Mouse (Mus musculus) embryonic facial prominence, embryonic 10.5 days (tissue): ENCODE measurements around the gene Rin3. TPM values are rescaled to one million over a fixed set of nuclear protein-coding genes. Genes with fewer than 3 reads are reported as not detected.
"Not testable (repeated sequence)": the region's sequence is repeated elsewhere in the genome, so short reads cannot be mapped to it uniquely, and the experiment has no call there.

ENCODE experiments used
- DNase-seq: peaks from one replicate; pipeline ENCODE4 v3.0.0-alpha.2; 2017; ENCODE audit warnings: low spot score
- H3K27ac ChIP-seq: fragments of 300-500 bp; sonication (generic); replicated peaks from 2 replicates; pipeline ENCODE4 v1.5.1; 2016; ENCODE audit warnings: mild to moderate bottlenecking
- H3K27me3 ChIP-seq: fragments of 300-500 bp; sonication (generic); replicated peaks from 2 replicates; pipeline ENCODE4 v1.6.1; 2016; ENCODE audit warnings: low read depth, mild to moderate bottlenecking; ENCODE audit not compliant: poor library complexity, severe bottlenecking
- H3K36me3 ChIP-seq: fragments of 300-500 bp; sonication (generic); replicated peaks from 2 replicates; pipeline ENCODE4 v1.6.1; 2016; ENCODE audit warnings: mild to moderate bottlenecking, moderate library complexity
- H3K4me1 ChIP-seq: fragments of 300-500 bp; sonication (generic); 2 replicates; pipeline ENCODE4 v1.6.1; 2016
- H3K4me3 ChIP-seq: fragments of 300-500 bp; sonication (generic); 2 replicates; pipeline ENCODE4 v1.5.1; 2016; ENCODE audit warnings: mild to moderate bottlenecking, moderate library complexity
- H3K9me3 ChIP-seq: fragments of 300-500 bp; sonication (generic); 2 replicates; pipeline ENCODE4 v1.6.1; 2016; ENCODE audit warnings: mild to moderate bottlenecking
- WGBS: fragments of 180-500 bp; shearing (Covaris S2); methylation state at CpG from one replicate; pipeline ENCODE4 v1.1.7; 2016; 5-methylcytosine and 5-hydroxymethylcytosine counted together
- polyA plus RNA-seq: library from polyadenylated mRNA; unstranded; fragments of >200 nt; fragmentation: Nextera tagmentation; extraction: Ambion mirVana; gene quantifications from 2 replicates; pipeline ENCODE4 v1.2.1, GENCODE M21; 2016

Gene Rin3
- polyA plus RNA-seq, 1 experiment from 2014 or later = 3.8 TPM

DNA sequence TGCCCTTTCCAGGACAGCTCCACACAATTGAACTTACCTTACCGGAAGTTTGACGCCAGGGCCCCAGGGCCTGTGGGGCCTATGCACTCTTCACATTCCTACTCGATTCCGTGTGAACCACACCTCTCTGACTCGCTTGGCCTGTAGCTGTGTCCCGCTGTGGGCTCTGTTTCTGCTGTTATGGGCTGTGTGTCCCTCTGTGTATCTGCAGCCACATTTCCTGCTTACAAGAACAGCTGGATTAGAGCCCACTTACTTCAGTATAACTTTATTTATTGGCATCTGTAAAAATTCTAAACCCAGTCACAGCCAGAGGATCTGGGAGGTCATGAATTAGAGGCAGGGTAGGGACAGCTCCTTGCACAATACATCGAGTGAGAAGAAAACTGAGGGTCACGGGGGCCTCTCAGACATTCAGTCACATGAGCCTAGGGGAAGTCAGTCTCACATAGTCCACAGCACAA lies 20.9 kb upstream of the Rin3 start:
- H3K4me3 ChIP-seq = no peak overlapping the region
- H3K27ac ChIP-seq = peak overlapping the region; percentile 26; the same call in 1 of the 2 replicates
- peaks cover 24% of the 10 kb centered on the region for H3K4me1 ChIP-seq
- 23% methylated on average over 8 of the region's 8 CpGs for WGBS
- H3K9me3 ChIP-seq = no peaks in the 10 kb centered on the region
- H3K36me3 ChIP-seq = no peaks in the 10 kb centered on the region
- no peaks in the 10 kb centered on the region for H3K27me3 ChIP-seq
- DNase-seq = peak; percentile 49

DNA sequence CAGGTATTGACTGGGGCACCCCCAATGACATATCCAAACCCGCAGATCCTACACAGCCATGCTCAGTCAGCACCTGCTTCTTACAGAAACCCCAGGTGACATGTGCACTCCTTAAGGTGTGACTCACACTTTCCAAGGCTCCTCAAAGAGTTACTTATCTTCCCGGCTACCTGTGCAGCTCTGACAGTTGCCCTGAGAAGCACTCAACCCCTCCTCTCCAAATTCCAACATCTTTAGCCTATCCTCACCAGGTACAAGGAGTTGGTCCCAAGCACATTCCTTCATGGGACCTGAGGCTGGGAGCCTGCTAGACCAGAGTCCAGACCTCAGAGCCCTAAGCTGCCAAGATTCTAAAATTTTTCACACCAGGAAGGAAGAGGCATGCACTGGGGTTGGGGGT lies 20.0 kb upstream of the Rin3 start:
- Histone ChIP-seq H3K9me3 (no peaks in the 10 kb centered on the region), H3K27me3 (no peaks in the 10 kb centered on the region), H3K4me3 (no peak overlapping the region), H3K36me3 (no peaks in the 10 kb centered on the region), H3K4me1 (peaks cover 24% of the 10 kb centered on the region), H3K27ac (no peak overlapping the region)
- WGBS = 84% methylated on average over 2 of the region's 2 CpGs
- no peak for DNase-seq

DNA sequence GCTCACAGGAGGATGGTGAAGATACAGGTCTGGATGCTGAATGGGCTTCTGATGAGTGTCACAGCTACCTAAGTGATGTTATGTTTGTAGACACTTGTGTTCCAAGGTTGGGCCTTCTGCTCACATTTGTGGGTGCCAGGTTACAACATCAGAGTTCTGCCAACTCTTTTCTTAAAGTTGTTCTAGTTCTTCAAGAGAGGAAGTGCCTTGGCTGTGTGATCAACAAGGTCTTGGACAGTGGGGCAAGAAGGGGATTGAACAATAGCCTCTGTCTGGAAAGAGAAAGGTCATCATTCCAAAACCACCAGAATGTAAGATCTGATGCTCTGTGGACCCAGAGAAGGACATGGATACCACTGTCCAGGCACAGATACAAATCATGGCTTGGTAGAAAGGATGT lies 19.6 kb upstream of the Rin3 start:
- no peak overlapping the region for H3K27ac ChIP-seq
- H3K9me3 ChIP-seq = no peaks in the 10 kb centered on the region
- H3K4me3 ChIP-seq = no peak overlapping the region
- peaks cover 24% of the 10 kb centered on the region for H3K4me1 ChIP-seq
- DNase-seq = no peak
- H3K27me3 ChIP-seq = no peaks in the 10 kb centered on the region
- H3K36me3 ChIP-seq = no peaks in the 10 kb centered on the region

DNA sequence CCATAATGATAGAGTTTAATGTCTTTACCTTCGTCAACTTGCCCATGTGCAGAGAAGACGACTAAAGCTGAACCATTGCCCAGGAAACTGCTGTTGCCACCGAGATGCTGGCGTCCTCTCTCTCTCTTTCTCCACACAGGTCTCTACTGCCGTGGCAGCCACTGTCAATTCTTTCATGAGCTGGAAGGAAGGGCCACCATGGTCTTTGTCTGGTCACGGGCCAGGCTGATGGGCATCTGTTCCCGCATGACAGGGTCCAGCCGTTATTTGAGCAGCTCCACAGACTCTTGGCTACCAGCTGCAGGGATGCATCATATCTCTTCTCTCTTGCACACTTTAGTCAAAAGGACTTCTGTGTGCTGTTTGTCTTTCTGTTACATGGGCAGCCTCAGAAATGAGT lies 16.4 kb upstream of the Rin3 start:
- no peaks in the 10 kb centered on the region for H3K36me3 ChIP-seq
- H3K4me1 ChIP-seq = peaks cover 18% of the 10 kb centered on the region
- H3K9me3 ChIP-seq = no peaks in the 10 kb centered on the region
- H3K27me3 ChIP-seq = no peaks in the 10 kb centered on the region
- no peak overlapping the region for H3K27ac ChIP-seq
- H3K4me3 ChIP-seq = no peak overlapping the region
- DNase-seq = no peak
- 88% methylated on average over 8 of the region's 8 CpGs for WGBS

DNA sequence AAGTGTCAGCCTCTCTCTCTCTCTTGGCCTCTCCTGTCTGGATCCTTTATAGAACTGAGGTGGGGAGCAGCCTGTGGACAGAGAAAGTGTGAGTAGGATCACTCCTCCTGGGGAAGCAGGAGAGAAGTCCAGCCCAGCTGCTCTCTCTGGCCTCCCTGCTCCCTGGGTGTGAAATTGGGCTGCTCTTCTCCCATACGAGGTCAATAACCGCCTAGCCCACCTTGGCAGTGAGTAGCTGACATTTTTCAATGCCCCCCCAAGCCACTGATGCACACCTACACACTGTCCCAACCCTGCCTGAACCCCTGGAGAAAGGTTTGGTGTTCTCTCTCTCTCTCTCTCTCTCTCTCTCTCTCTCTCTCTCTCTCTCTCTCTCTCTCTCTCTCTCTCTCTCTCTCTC lies 13.7 kb upstream of the Rin3 start:
- H3K4me3 ChIP-seq = no peak overlapping the region
- no peaks in the 10 kb centered on the region for H3K9me3 ChIP-seq
- no peak overlapping the region for H3K27ac ChIP-seq
- no peaks in the 10 kb centered on the region for H3K27me3 ChIP-seq
- 50% methylated on average over 2 of the region's 2 CpGs for whole genome bisulfite sequencing
- H3K36me3 ChIP-seq = no peaks in the 10 kb centered on the region
- peaks cover 4% of the 10 kb centered on the region; the same call in 1 of the 2 replicates for H3K4me1 ChIP-seq
- no peak for DNase-seq

DNA sequence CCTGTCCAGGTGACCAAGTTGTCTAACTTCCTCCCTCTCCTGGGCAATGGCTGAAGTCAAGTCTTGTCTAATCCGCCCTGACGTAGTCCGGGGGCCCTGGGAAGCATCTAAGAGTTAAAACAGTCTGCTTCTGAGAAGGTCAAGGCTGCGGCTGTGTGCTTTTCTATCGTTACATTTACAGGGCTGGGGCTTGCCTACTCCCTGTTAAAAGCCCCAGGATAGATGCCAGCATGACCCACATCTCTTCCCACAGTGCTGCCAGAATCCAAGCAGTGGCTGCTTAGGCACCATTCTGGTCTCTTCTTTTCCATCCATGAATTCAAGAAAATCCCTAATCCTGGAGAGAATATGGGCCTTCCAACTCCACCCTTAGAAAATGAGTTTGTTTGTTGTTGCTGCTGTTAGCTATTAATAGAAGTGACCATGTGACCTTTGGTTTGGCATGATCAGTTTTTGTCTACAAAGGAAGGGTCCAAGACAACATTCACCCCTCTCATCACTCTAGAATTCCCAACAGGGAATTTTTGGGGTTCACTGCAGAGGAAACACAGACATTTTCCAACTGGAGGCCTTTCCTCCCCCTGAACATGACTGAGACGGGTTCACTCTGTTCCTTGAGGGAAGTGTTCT lies 12.0 kb upstream of the Rin3 start:
- Histone ChIP-seq H3K27ac (0 out of 2 replicates have a peak overlapping the region, but pooled peaks have one; percentile 14), H3K4me3 (no peak overlapping the region), H3K27me3 (no peaks in the 10 kb centered on the region), H3K9me3 (no peaks in the 10 kb centered on the region), H3K36me3 (no peaks in the 10 kb centered on the region), H3K4me1 (peaks cover 4% of the 10 kb centered on the region; the same call in 1 of the 2 replicates)
- no peak for DNase-seq
- 84% methylated on average over 6 of the region's 6 CpGs for WGBS

DNA sequence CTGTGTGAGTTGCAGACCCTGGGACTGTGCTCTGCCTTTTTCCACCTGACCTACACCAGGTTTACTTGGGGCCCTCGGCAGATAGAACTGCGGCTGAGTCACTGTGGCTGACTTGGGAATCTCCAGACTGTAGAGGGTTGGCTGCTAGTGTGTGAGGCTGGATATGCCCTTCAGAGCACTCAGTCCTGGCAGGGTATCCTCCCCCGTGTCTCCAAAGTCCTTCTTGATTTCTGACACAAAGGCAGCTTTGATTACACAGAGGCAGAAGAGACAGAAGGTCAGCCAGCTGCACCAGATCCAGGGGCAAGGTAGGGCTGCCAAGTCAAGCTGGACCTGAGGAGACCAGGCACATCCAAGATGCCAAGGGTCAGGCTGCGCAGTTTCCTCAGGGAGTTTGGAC lies 11.4 kb upstream of the Rin3 start:
- Histone ChIP-seq H3K4me1 (peaks cover 4% of the 10 kb centered on the region; the same call in 1 of the 2 replicates), H3K27me3 (no peaks in the 10 kb centered on the region), H3K36me3 (no peaks in the 10 kb centered on the region), H3K27ac (0 out of 2 replicates have a peak overlapping the region, but pooled peaks have one; percentile 14), H3K9me3 (no peaks in the 10 kb centered on the region), H3K4me3 (no peak overlapping the region)
- 69% methylated on average over 4 of the region's 4 CpGs for WGBS
- DNase-seq = no peak

DNA sequence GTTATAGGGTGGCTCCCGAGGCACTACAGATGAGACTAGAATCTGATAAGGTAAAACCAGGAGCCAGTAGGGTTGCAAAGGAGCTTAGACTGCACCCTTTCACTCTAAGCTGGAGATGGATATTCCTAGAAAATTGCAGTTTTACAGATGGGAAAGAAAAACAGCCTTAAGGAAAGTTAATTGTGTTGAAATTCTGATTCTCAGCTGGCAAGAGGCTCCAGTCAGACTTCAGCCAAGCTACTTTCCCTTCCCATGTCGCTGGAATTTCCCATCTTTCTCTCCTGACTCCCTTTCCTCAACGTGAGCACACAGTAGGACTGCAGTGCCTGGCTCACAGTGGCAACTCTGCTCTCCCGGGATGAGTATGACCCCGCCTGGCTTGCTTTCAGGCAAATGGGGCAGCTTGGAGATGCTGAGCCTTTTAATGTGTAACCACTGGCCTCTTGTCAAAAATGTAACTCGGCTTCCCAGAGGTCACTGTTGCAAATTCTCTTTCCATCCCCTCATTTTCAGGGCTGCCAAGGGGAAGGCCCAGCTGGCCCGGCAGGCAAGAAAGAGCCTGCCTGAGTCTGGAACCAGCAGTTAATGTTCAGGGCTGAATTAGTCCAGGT lies 6.9 kb upstream of the Rin3 start:
- H3K9me3 ChIP-seq = 0 out of 2 replicates have a peak, but pooled peaks cover 2% of the 10 kb centered on the region
- peaks cover 4% of the 10 kb centered on the region; the same call in 1 of the 2 replicates for H3K4me1 ChIP-seq
- DNase-seq = no peak
- no peak overlapping the region for H3K27ac ChIP-seq
- H3K4me3 ChIP-seq = no peak overlapping the region
- 65% methylated on average over 7 of the region's 7 CpGs for WGBS
- no peaks in the 10 kb centered on the region for H3K36me3 ChIP-seq
- H3K27me3 ChIP-seq = no peaks in the 10 kb centered on the region

DNA sequence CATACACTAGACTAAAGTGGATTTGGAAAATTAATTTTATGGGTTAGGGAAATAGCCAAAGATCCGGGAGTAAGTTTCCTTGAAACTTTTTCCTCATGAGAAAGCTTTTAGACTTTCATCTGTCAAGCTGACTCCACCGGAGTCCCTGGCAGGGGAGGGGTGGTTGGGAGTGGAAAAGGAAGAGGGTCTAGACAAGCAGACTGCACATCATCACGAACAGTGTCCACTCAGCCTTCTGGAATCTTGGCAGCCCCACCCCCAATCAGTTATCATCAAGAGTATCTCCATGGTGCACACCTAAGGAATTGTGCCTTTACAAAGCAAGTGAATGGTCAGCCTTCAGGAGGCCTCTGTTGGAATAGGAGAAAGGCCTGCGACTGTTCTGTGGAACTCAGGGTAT lies 2.6 kb upstream of the Rin3 start:
- Histone ChIP-seq H3K4me1 (peaks cover 20% of the 10 kb centered on the region), H3K27me3 (peaks cover 36% of the 10 kb centered on the region)
- H3K4me3 ChIP-seq, H3K36me3 ChIP-seq, H3K27ac ChIP-seq, H3K9me3 ChIP-seq, DNase-seq: not testable (repeated sequence)
- WGBS = 79% methylated on average over 4 of the region's 4 CpGs

DNA sequence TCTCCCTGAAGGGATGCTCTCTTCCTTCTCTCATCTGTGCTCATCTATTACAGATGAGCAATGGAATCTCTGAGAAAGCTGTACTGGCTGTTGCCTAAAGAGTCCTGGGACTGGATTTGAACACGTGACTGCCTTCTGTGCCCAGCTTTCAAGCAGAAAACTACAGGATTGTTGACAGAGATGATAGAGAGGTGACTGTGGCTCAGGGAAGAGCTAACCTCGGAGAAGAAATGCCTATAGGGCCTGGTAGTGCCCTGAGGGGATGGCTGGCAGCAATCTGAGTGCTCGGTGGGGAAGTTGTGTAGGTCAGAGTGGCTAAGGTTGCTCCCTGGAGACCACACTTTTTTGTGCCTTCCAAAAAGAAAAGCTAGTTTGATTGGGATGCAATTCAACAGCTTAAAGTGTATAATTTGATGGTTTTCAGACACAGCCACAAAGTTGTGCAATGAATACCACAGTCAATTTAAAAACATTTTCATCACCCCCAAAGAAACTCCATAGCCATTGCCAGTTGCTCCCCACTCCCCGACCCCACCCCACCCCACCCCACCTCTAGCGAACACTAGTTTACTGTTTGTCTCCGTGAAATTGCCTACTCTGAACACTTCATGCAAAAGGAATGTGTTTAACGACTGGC lies 1.9 kb upstream of the Rin3 start:
- peaks cover 20% of the 10 kb centered on the region for H3K4me1 ChIP-seq
- H3K4me3 ChIP-seq = no peak overlapping the region
- H3K27ac ChIP-seq = no peak overlapping the region
- H3K9me3 ChIP-seq = 0 out of 2 replicates have a peak, but pooled peaks cover 2% of the 10 kb centered on the region
- WGBS = 63% methylated on average over 7 of the region's 7 CpGs
- DNase-seq = no peak
- peaks cover 43% of the 10 kb centered on the region for H3K27me3 ChIP-seq
- H3K36me3 ChIP-seq = no peaks in the 10 kb centered on the region

DNA sequence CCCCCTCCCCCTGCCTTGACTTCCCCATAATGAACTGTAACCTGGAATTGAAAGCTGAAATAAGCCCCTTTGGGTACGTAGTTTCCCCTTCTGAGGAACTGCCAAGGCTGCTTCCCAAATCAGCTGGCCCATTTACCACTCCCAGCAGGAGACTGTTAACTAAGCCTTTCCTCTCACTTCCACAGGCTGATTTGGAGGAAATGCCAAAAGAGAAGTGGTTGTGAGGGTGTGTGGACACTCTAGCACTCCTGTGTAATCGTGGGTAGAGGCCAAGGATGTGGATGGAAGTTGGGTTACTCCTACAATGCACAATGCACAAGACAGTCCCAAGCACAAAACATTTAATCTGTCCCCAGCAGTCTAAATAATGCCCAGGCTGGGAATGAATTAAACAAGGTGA lies 722 bp upstream of the Rin3 start:
- H3K4me3 ChIP-seq = no peak overlapping the region
- no peaks in the 10 kb centered on the region for H3K36me3 ChIP-seq
- H3K4me1 ChIP-seq = peaks cover 24% of the 10 kb centered on the region
- no peak overlapping the region for H3K27ac ChIP-seq
- 0 out of 2 replicates have a peak, but pooled peaks cover 2% of the 10 kb centered on the region for H3K9me3 ChIP-seq
- no peak for DNase-seq
- 65% methylated on average over 2 of the region's 2 CpGs for WGBS
- peaks cover 51% of the 10 kb centered on the region for H3K27me3 ChIP-seq

DNA sequence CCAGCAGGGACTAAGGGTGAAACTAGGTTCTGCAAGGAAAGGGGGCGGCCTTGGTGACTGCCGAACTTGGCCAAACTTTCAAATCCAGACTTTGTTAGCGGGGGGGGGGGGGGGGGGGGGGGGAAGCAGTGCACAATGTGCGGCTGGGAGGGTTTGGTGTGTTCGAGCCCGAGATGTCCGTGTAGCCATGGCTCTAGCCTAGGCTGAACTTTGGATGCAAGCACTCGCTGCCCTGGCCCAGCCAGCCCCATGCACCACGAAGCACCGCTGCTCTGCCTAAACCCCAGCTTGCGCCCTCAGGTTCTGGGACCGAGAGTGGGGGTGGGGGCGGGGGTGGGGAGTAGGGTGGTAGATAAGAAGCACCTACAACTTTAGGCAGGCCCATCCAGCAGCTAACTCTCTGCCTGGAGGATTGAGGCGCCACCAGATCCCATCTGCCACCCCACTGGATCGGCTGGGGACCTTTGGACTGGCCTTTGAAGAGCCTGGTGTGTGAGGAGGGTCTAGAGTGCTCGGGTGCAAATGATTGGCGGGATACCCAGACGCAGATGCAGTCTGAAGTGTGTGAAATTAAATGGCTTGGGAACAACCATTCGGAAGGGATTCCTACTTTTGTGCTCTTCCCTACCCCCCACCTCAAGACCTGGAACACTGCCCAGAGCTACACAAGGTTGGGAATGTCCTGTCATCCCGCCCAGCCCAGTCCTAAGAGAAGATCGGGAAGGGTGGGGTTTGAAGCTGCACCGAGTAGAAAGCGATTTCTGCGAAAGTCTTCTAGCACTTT lies 827 bp downstream of the Rin3 start:
- WGBS = 7% methylated on average over 23 of the region's 24 CpGs
- Histone ChIP-seq H3K4me1 (peaks cover 24% of the 10 kb centered on the region), H3K27ac (peak overlapping the region; percentile 84), H3K9me3 (0 out of 2 replicates have a peak, but pooled peaks cover 2% of the 10 kb centered on the region), H3K36me3 (no peaks in the 10 kb centered on the region), H3K4me3 (peak overlapping the region; percentile 75), H3K27me3 (peaks cover 51% of the 10 kb centered on the region)
- peak; percentile 41 for DNase-seq
